Mouse (Mus musculus): ENCODE results near the gene Dynll2. TPM values are rescaled to one million over a fixed set of nuclear protein-coding genes. Genes with fewer than 3 reads are reported as not detected.
A peak's percentile ranks its signal among the peaks of the same experiment; 100 is the strongest.

Dynll2 gene
- 100 to 1,000 TPM; 410 to 444 TPM for total RNA-seq (2021)
- long read RNA-seq, experiment 1, transcript Dynll2-201 (3 exons, 2,476 nt) = major isoform, 48 of 94 reads
- long read RNA-seq, experiment 1, partial matches to known transcripts = 0 of 94 reads
- long read RNA-seq, experiment 1, other reads (novel, unspliced or antisense) = 46 of 94 reads
- long read RNA-seq, experiment 2, transcript Dynll2-201 (3 exons, 2,476 nt) = major isoform, 41 of 74 reads
- long read RNA-seq, experiment 2, partial matches to known transcripts = 0 of 74 reads
- long read RNA-seq, experiment 2, other reads (novel, unspliced or antisense) = 32 of 74 reads

GRCm38 (mm10) chr11:87986831-87987793 is at the start of gene Dynll2:
Dynll2 (minus strand) TSS chr11:87987533.
- peak; percentile 87 to 92 for DNase-seq

GRCm38 (mm10) chr11:88036761-88037251 is 49.5 kb upstream of the Dynll2 start:
- DNase-seq = no peak

- no peak for DNase-seq
Observed at GRCm38 (mm10) chr11:88035970-88036369, 48.6 kb upstream of the Dynll2 start.

- no peak for DNase-seq
Observed at GRCm38 (mm10) chr11:88031753-88032152, 44.4 kb upstream of the Dynll2 start.

- DNase-seq = peak in 1 of 2 experiments; percentile 28
Observed at GRCm38 (mm10) chr11:88030836-88031235, 43.5 kb upstream of the Dynll2 start.

- DNase-seq = peak in 1 of 2 experiments; percentile 14
Observed at GRCm38 (mm10) chr11:88030219-88030618, 42.9 kb upstream of the Dynll2 start.

- no peak for DNase-seq
Observed at GRCm38 (mm10) chr11:88028193-88028684, 40.9 kb upstream of the Dynll2 start.

- DNase-seq = no peak
Observed at GRCm38 (mm10) chr11:88027391-88028035, 40.2 kb upstream of the Dynll2 start.

GRCm38 (mm10) chr11:88023933-88024332 is 36.6 kb upstream of the Dynll2 start:
- no peak for DNase-seq

GRCm38 (mm10) chr11:88015795-88016194 is 28.5 kb upstream of the Dynll2 start:
- no peak for DNase-seq

GRCm38 (mm10) chr11:88015161-88015560 is 27.8 kb upstream of the Dynll2 start:
- no peak for DNase-seq

GRCm38 (mm10) chr11:88013632-88014031 is 26.3 kb upstream of the Dynll2 start:
- no peak for DNase-seq

GRCm38 (mm10) chr11:88012621-88013244 is 25.4 kb upstream of the Dynll2 start:
- no peak for DNase-seq

GRCm38 (mm10) chr11:88011914-88012419 is 24.6 kb upstream of the Dynll2 start:
- no peak for DNase-seq

- no peak for DNase-seq
Observed at GRCm38 (mm10) chr11:88011208-88011913, 24.0 kb upstream of the Dynll2 start.

GRCm38 (mm10) chr11:88009542-88010190 is 22.3 kb upstream of the Dynll2 start:
- peak in 1 of 2 experiments; percentile 40 for DNase-seq

- no peak for DNase-seq
Observed at GRCm38 (mm10) chr11:88008641-88009040, 21.3 kb upstream of the Dynll2 start.

- DNase-seq = no peak
Observed at GRCm38 (mm10) chr11:88004123-88004522, 16.8 kb upstream of the Dynll2 start.

- no peak for DNase-seq
Observed at GRCm38 (mm10) chr11:88002738-88003137, 15.4 kb upstream of the Dynll2 start.

- DNase-seq = no peak
Observed at GRCm38 (mm10) chr11:87999751-88000150, 12.4 kb upstream of the Dynll2 start.

All from heart, adult 18-20 months (tissue).